Comparison of ENCODE assay signal across 24 mouse cellular contexts in genomic region chrX:99689761-99690160, GRCm38 (mm10).
"Had no signal": no experiment of that assay in that cellular context is flagged by ENCODE, and none has a peak within 500 bp of the region (broad histone marks: within the 10 kb centered on the region; RNA-seq: fewer than 3 reads in every experiment).

No protein-coding gene starts in this region.

- H3K36me3 ChIP-seq: embryonic facial prominence, embryonic 10.5 days; embryonic facial prominence, embryonic 12.5 days; embryonic facial prominence, embryonic 13.5 days; embryonic facial prominence, embryonic 15.5 days; forebrain, embryonic 10.5 days; forebrain, embryonic 12.5 days; forebrain, embryonic 15.5 days had no signal

- H3K9me3 ChIP-seq: embryonic facial prominence, embryonic 10.5 days; embryonic facial prominence, embryonic 12.5 days; embryonic facial prominence, embryonic 13.5 days; embryonic facial prominence, embryonic 15.5 days; forebrain, embryonic 10.5 days; forebrain, embryonic 12.5 days; forebrain, embryonic 13.5 days; forebrain, embryonic 15.5 days had no signal

- H3K4me1 ChIP-seq: embryonic facial prominence, embryonic 10.5 days; embryonic facial prominence, embryonic 12.5 days; embryonic facial prominence, embryonic 13.5 days; embryonic facial prominence, embryonic 15.5 days; forebrain, embryonic 10.5 days; forebrain, embryonic 12.5 days; forebrain, embryonic 13.5 days; forebrain, embryonic 15.5 days had no signal

- DNase-seq: cerebellum, adult 9-11 months; cerebellum, postnatal 10 days; cerebellum, postnatal 14 days; cerebellum, postnatal 25 days; cerebellum, postnatal 36 days; embryo, embryonic 11 days; forebrain, postnatal 0 days; gastrocnemius, adult 2 months; gastrocnemius, postnatal 10 days; gastrocnemius, postnatal 14 days; gastrocnemius, postnatal 25 days; gastrocnemius, postnatal 36 days; heart, adult 11 months; heart, adult 18-20 months; heart, adult 2 months had no signal

- H3K27ac ChIP-seq: embryonic facial prominence, embryonic 10.5 days; embryonic facial prominence, embryonic 12.5 days; embryonic facial prominence, embryonic 13.5 days; embryonic facial prominence, embryonic 15.5 days; forebrain, embryonic 10.5 days; forebrain, embryonic 12.5 days; forebrain, embryonic 13.5 days; forebrain, embryonic 15.5 days; gastrocnemius, adult 2 months; heart, adult 2 months had no signal

- H3K27me3 ChIP-seq: forebrain, embryonic 15.5 days had no signal

- H3K9ac ChIP-seq: embryonic facial prominence, embryonic 12.5 days; embryonic facial prominence, embryonic 13.5 days; embryonic facial prominence, embryonic 15.5 days; forebrain, embryonic 12.5 days; forebrain, embryonic 13.5 days; forebrain, embryonic 15.5 days; forebrain, postnatal 0 days had no signal

- H3K4me3 ChIP-seq: embryonic facial prominence, embryonic 10.5 days; embryonic facial prominence, embryonic 12.5 days; embryonic facial prominence, embryonic 13.5 days; embryonic facial prominence, embryonic 15.5 days; erythroblast, embryonic 14.5 days; forebrain, embryonic 10.5 days; forebrain, embryonic 12.5 days; forebrain, embryonic 13.5 days; forebrain, embryonic 15.5 days; gastrocnemius, adult 2 months; heart, adult 2 months had no signal
